Mouse (Mus musculus): ENCODE data around the gene Itih4. TPM values are rescaled to one million over a fixed set of nuclear protein-coding genes. Genes with fewer than 3 reads are reported as not detected.

Itih4 gene
- polyA plus RNA-seq, 1 experiment = 1.4 TPM

GRCm38 (mm10) chr14:30906001-30906400 is 19.7 kb downstream of the Itih4 start:
- 94% methylated on average over 6 of the region's 6 CpGs for WGBS
- Histone ChIP-seq H3K4me3 (ENCODE audit: control insufficient read depth, insufficient read depth, low read length) (no peak overlapping the region), H3K27me3 (ENCODE audit: control insufficient read depth, insufficient read depth, low read length) (no peaks in the 10 kb centered on the region), H3K27ac (ENCODE audit: control insufficient read depth, insufficient read depth, low read length) (no peak overlapping the region), H3K36me3 (ENCODE audit: control insufficient read depth, insufficient read depth, low read length) (no peaks in the 10 kb centered on the region), H3K4me1 (replicated peaks; ENCODE audit: control insufficient read depth, insufficient read depth, low read length) (no peaks in the 10 kb centered on the region)
- no peak for DNase-seq
- TF ChIP-seq POLR2A (IDR thresholded peaks at IDR 0.05; ENCODE audit: control insufficient read depth, extremely low read depth, insufficient read depth, low read length, poor library complexity) (no peak), CTCF (IDR thresholded peaks at IDR 0.05; ENCODE audit: borderline replicate concordance, control insufficient read depth, extremely low read depth, insufficient read depth, low read length, poor library complexity) (no peak)

GRCm38 (mm10) chr14:30907814-30908265 is 21.6 kb downstream of the Itih4 start:
- TF ChIP-seq CTCF (IDR thresholded peaks at IDR 0.05; ENCODE audit: borderline replicate concordance, control insufficient read depth, extremely low read depth, insufficient read depth, low read length, poor library complexity) = no peak
- no peak for TF ChIP-seq POLR2A (IDR thresholded peaks at IDR 0.05; ENCODE audit: control insufficient read depth, extremely low read depth, insufficient read depth, low read length, poor library complexity)
- Histone ChIP-seq H3K36me3 (ENCODE audit: control insufficient read depth, insufficient read depth, low read length) (no peaks in the 10 kb centered on the region), H3K27me3 (ENCODE audit: control insufficient read depth, insufficient read depth, low read length) (no peaks in the 10 kb centered on the region), H3K27ac (ENCODE audit: control insufficient read depth, insufficient read depth, low read length) (no peak overlapping the region), H3K4me3 (ENCODE audit: control insufficient read depth, insufficient read depth, low read length) (no peak overlapping the region), H3K4me1 (replicated peaks; ENCODE audit: control insufficient read depth, insufficient read depth, low read length) (no peaks in the 10 kb centered on the region)
- DNase-seq = no peak
- WGBS = 84% methylated on average over 3 of the region's 3 CpGs

- no peaks in the 10 kb centered on the region for H3K27me3 ChIP-seq (ENCODE audit: control insufficient read depth, insufficient read depth, low read length)
- H3K4me3 ChIP-seq (ENCODE audit: control insufficient read depth, insufficient read depth, low read length) = no peak overlapping the region
- no peaks in the 10 kb centered on the region for H3K4me1 ChIP-seq (replicated peaks; ENCODE audit: control insufficient read depth, insufficient read depth, low read length)
- 92% methylated on average over 8 of the region's 8 CpGs for WGBS
- TF ChIP-seq CTCF (IDR thresholded peaks at IDR 0.05; ENCODE audit: borderline replicate concordance, control insufficient read depth, extremely low read depth, insufficient read depth, low read length, poor library complexity) = no peak
- no peak for TF ChIP-seq POLR2A (IDR thresholded peaks at IDR 0.05; ENCODE audit: control insufficient read depth, extremely low read depth, insufficient read depth, low read length, poor library complexity)
- H3K36me3 ChIP-seq (ENCODE audit: control insufficient read depth, insufficient read depth, low read length) = no peaks in the 10 kb centered on the region
- DNase-seq = no peak
- H3K27ac ChIP-seq (ENCODE audit: control insufficient read depth, insufficient read depth, low read length) = no peak overlapping the region
Measured at GRCm38 (mm10) chr14:30911141-30911540, 24.9 kb downstream of the Itih4 start.

GRCm38 (mm10) chr14:30912641-30913040 is 26.4 kb downstream of the Itih4 start:
- Histone ChIP-seq H3K4me1 (replicated peaks; ENCODE audit: control insufficient read depth, insufficient read depth, low read length) (no peaks in the 10 kb centered on the region), H3K36me3 (ENCODE audit: control insufficient read depth, insufficient read depth, low read length) (no peaks in the 10 kb centered on the region), H3K4me3 (ENCODE audit: control insufficient read depth, insufficient read depth, low read length) (no peak overlapping the region), H3K27me3 (ENCODE audit: control insufficient read depth, insufficient read depth, low read length) (no peaks in the 10 kb centered on the region), H3K27ac (ENCODE audit: control insufficient read depth, insufficient read depth, low read length) (no peak overlapping the region)
- no peak for TF ChIP-seq CTCF (IDR thresholded peaks at IDR 0.05; ENCODE audit: borderline replicate concordance, control insufficient read depth, extremely low read depth, insufficient read depth, low read length, poor library complexity)
- TF ChIP-seq POLR2A (IDR thresholded peaks at IDR 0.05; ENCODE audit: control insufficient read depth, extremely low read depth, insufficient read depth, low read length, poor library complexity) = no peak
- no peak for DNase-seq
- WGBS = 92% methylated on average over 8 of the region's 8 CpGs

GRCm38 (mm10) chr14:30913404-30913803 is 27.1 kb downstream of the Itih4 start:
- Histone ChIP-seq H3K27ac (ENCODE audit: control insufficient read depth, insufficient read depth, low read length) (no peak overlapping the region), H3K4me1 (replicated peaks; ENCODE audit: control insufficient read depth, insufficient read depth, low read length) (no peaks in the 10 kb centered on the region), H3K36me3 (ENCODE audit: control insufficient read depth, insufficient read depth, low read length) (no peaks in the 10 kb centered on the region), H3K4me3 (ENCODE audit: control insufficient read depth, insufficient read depth, low read length) (no peak overlapping the region), H3K27me3 (ENCODE audit: control insufficient read depth, insufficient read depth, low read length) (no peaks in the 10 kb centered on the region)
- WGBS = 89% methylated on average over 5 of the region's 5 CpGs
- DNase-seq = no peak
- TF ChIP-seq CTCF (IDR thresholded peaks at IDR 0.05; ENCODE audit: borderline replicate concordance, control insufficient read depth, extremely low read depth, insufficient read depth, low read length, poor library complexity) (no peak), POLR2A (IDR thresholded peaks at IDR 0.05; ENCODE audit: control insufficient read depth, extremely low read depth, insufficient read depth, low read length, poor library complexity) (no peak)

GRCm38 (mm10) chr14:30916516-30916915 is 30.2 kb downstream of the Itih4 start:
- 92% methylated on average over 1 of the region's 1 CpGs for WGBS
- Histone ChIP-seq H3K4me3 (ENCODE audit: control insufficient read depth, insufficient read depth, low read length) (no peak overlapping the region), H3K27me3 (ENCODE audit: control insufficient read depth, insufficient read depth, low read length) (no peaks in the 10 kb centered on the region), H3K4me1 (replicated peaks; ENCODE audit: control insufficient read depth, insufficient read depth, low read length) (no peaks in the 10 kb centered on the region), H3K27ac (ENCODE audit: control insufficient read depth, insufficient read depth, low read length) (no peak overlapping the region), H3K36me3 (ENCODE audit: control insufficient read depth, insufficient read depth, low read length) (no peaks in the 10 kb centered on the region)
- DNase-seq = no peak
- TF ChIP-seq POLR2A (IDR thresholded peaks at IDR 0.05; ENCODE audit: control insufficient read depth, extremely low read depth, insufficient read depth, low read length, poor library complexity) = no peak
- no peak for TF ChIP-seq CTCF (IDR thresholded peaks at IDR 0.05; ENCODE audit: borderline replicate concordance, control insufficient read depth, extremely low read depth, insufficient read depth, low read length, poor library complexity)

- Histone ChIP-seq H3K36me3 (ENCODE audit: control insufficient read depth, insufficient read depth, low read length) (no peaks in the 10 kb centered on the region), H3K4me1 (replicated peaks; ENCODE audit: control insufficient read depth, insufficient read depth, low read length) (no peaks in the 10 kb centered on the region), H3K4me3 (ENCODE audit: control insufficient read depth, insufficient read depth, low read length) (no peak overlapping the region), H3K27me3 (ENCODE audit: control insufficient read depth, insufficient read depth, low read length) (no peaks in the 10 kb centered on the region), H3K27ac (ENCODE audit: control insufficient read depth, insufficient read depth, low read length) (no peak overlapping the region)
- no peak for DNase-seq
- TF ChIP-seq CTCF (IDR thresholded peaks at IDR 0.05; ENCODE audit: borderline replicate concordance, control insufficient read depth, extremely low read depth, insufficient read depth, low read length, poor library complexity) (no peak), POLR2A (IDR thresholded peaks at IDR 0.05; ENCODE audit: control insufficient read depth, extremely low read depth, insufficient read depth, low read length, poor library complexity) (no peak)
- 83% methylated on average over 8 of the region's 8 CpGs for WGBS
Measured at GRCm38 (mm10) chr14:30922053-30922670, 35.9 kb downstream of the Itih4 start.

Data from thymus, adult 2 months (tissue).